Mouse (Mus musculus): ENCODE measurements at regions not wholly inside any gene's neighbourhood (a gene's known extent, or its start where the extent isn't known, plus 50 kb on each side); places are given as distances from the start of the nearest gene placed in this dataset.

- TF ChIP-seq POLR2A (IDR thresholded peaks at IDR 0.05; ENCODE audit: low read depth, low read length) = no peak
- TF ChIP-seq CTCF (IDR thresholded peaks at IDR 0.05; ENCODE audit: extremely low read depth, insufficient read depth, insufficient read length, insufficient replicate concordance) = no peak
Measured at GRCm38 (mm10) chr16:24166496-24166895, 177.8 kb upstream of the Bcl6 start.

Measured in spleen, adult 2 months (tissue).